Mouse (Mus musculus): ENCODE results near the gene Rgs3. TPM values are rescaled to one million over a fixed set of nuclear protein-coding genes. Genes with fewer than 3 reads are reported as not detected.

Rgs3 gene
- polyA plus RNA-seq, 1 experiment from 2014 or later, result 5.7 TPM

DNA sequence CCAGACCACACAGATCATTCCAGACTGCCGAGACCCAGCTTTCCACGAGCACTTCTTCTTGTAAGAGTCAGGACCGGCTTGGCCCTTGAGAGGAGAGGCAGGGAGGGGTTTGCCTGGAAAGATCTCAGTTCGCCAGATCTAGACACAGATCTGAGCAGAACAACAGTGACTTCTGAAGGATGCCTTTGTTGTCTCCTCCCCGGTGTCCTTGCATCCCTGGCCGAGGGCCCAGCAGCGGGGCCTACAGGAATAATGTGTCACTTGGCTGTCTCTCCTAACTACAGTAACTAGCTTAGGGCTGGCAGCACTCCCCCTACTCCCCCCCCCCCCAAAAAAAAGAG lies 46.9 kb downstream of the Rgs3 start:
- Histone ChIP-seq H3K4me1 (replicated peaks) (no peaks in the 10 kb centered on the region), H3K4me3 (replicated peaks) (no peak overlapping the region), H3K9ac (no peak overlapping the region), H3K27me3 (no peaks in the 10 kb centered on the region; the same call in 1 of the 2 replicates), H3K36me3 (no peaks in the 10 kb centered on the region), H3K9me3 (replicated peaks) (no peaks in the 10 kb centered on the region), H3K27ac (no peak overlapping the region), H3K4me2 (no peak overlapping the region)
- ATAC-seq (ENCODE audit: low read depth), result no peak
- no peak for DNase-seq
- 65% methylated on average over 7 of the region's 7 CpGs for WGBS (ENCODE audit: insufficient replicate concordance)

DNA sequence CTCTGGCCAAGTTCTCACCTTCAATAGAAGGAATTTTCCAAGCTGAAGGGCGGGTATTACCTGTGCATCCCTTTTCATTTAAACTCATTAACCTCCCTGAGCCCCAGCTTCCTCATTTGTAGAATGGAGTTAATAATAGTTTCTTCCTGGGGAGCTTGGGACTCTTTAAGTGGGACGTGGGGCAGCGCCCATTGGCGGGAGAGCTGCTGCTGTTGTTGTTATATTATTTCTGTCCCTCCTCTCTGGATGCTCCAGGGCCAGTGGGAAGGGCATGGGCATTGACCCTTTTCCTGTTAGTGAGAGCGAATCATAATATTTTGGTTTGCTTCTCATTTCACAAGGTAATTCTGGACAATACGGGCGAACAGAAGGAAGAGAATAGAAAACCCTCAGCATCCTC lies 47.3 kb downstream of the Rgs3 start:
- no peaks in the 10 kb centered on the region for H3K4me1 ChIP-seq (replicated peaks)
- no peak for DNase-seq
- H3K4me2 ChIP-seq, result no peak overlapping the region
- 58% methylated on average over 7 of the region's 7 CpGs for WGBS (ENCODE audit: insufficient replicate concordance)
- H3K9me3 ChIP-seq (replicated peaks), result no peaks in the 10 kb centered on the region
- no peak for ATAC-seq (ENCODE audit: low read depth)
- H3K36me3 ChIP-seq, result no peaks in the 10 kb centered on the region
- no peak overlapping the region for H3K27ac ChIP-seq
- no peaks in the 10 kb centered on the region; the same call in 1 of the 2 replicates for H3K27me3 ChIP-seq
- H3K9ac ChIP-seq, result no peak overlapping the region
- H3K4me3 ChIP-seq (replicated peaks), result no peak overlapping the region

DNA sequence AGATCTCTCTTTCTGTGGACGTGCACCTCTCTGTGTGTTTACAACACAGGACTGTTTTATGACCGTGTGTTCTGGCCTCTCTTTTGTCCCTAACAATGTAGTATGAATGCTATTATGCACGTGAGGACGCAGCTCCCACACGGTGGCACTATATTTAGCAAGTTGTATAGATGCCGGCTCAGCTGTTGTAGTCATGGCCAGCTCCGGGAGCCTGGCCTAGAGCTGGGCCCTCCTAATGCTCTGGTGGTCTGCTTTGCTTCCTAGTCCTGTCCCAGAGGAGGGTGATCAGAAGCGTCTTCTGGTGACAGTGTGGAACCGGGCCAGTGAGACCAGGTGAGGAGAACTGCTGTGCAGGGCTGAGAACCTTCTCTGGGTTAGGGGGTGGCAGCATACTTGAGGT lies 47.7 kb downstream of the Rgs3 start:
- no peak overlapping the region for H3K9ac ChIP-seq
- H3K27ac ChIP-seq, result no peak overlapping the region
- no peaks in the 10 kb centered on the region for H3K4me1 ChIP-seq (replicated peaks)
- H3K36me3 ChIP-seq, result no peaks in the 10 kb centered on the region
- H3K4me3 ChIP-seq (replicated peaks), result no peak overlapping the region
- WGBS (ENCODE audit: insufficient replicate concordance), result 46% methylated on average over 9 of the region's 9 CpGs
- H3K9me3 ChIP-seq (replicated peaks), result no peaks in the 10 kb centered on the region
- DNase-seq (no peak), ATAC-seq (ENCODE audit: low read depth) (no peak)
- no peaks in the 10 kb centered on the region; the same call in 1 of the 2 replicates for H3K27me3 ChIP-seq
- H3K4me2 ChIP-seq, result no peak overlapping the region

DNA sequence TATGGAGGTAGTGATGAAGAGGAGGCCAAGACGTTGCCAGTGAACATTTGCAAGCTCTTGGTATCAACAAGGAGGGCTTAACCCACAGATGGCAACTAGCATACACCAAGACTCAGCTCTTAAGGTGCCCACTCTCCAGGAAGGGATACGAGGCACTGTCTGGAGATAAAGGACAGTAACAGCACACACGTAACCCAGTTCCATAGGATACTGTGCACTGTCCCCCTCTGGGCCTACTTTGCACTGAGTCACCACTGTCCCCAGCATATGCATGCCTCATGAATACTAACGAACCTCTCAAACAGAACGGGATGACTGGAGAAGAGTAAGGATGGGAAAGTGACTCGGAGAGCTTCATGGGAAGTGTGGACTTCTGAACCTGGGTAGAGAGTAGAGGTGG lies 48.2 kb downstream of the Rgs3 start:
- Histone ChIP-seq H3K4me2 (no peak overlapping the region), H3K27me3 (no peaks in the 10 kb centered on the region; the same call in 1 of the 2 replicates), H3K4me3 (replicated peaks) (no peak overlapping the region), H3K4me1 (replicated peaks) (no peaks in the 10 kb centered on the region), H3K9me3 (replicated peaks) (no peaks in the 10 kb centered on the region), H3K27ac (no peak overlapping the region), H3K9ac (no peak overlapping the region), H3K36me3 (no peaks in the 10 kb centered on the region)
- no peak for ATAC-seq (ENCODE audit: low read depth)
- WGBS (ENCODE audit: insufficient replicate concordance), result 68% methylated on average over 6 of the region's 6 CpGs
- DNase-seq, result no peak

DNA sequence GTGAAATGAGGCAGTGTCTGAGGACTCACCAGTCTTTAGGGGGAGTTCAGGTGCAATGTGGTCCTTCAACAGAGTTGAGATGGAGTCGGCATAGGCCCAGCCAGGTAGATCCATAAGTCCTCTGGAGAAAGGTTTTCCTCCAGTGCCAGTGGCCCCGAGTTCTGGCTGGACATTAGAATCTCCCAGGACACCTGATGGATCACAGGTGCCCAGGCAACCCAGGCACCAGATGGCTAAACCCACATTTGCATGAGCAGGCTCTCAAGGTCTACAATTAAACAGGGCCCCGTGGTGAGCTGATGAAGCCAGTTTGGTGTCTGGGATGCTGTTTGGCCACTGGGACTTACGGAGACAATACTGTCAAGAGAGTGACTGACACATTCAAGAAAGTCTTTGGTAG lies 49.7 kb downstream of the Rgs3 start:
- no peak overlapping the region for H3K27ac ChIP-seq
- H3K4me3 ChIP-seq (replicated peaks), result no peak overlapping the region
- no peaks in the 10 kb centered on the region for H3K4me1 ChIP-seq (replicated peaks)
- no peak overlapping the region for H3K4me2 ChIP-seq
- DNase-seq, result no peak
- WGBS (ENCODE audit: insufficient replicate concordance), result 61% methylated on average over 4 of the region's 4 CpGs
- H3K9me3 ChIP-seq (replicated peaks), result no peaks in the 10 kb centered on the region
- no peak overlapping the region for H3K9ac ChIP-seq
- ATAC-seq (ENCODE audit: low read depth), result no peak
- no peaks in the 10 kb centered on the region for H3K36me3 ChIP-seq
- H3K27me3 ChIP-seq, result no peaks in the 10 kb centered on the region

DNA sequence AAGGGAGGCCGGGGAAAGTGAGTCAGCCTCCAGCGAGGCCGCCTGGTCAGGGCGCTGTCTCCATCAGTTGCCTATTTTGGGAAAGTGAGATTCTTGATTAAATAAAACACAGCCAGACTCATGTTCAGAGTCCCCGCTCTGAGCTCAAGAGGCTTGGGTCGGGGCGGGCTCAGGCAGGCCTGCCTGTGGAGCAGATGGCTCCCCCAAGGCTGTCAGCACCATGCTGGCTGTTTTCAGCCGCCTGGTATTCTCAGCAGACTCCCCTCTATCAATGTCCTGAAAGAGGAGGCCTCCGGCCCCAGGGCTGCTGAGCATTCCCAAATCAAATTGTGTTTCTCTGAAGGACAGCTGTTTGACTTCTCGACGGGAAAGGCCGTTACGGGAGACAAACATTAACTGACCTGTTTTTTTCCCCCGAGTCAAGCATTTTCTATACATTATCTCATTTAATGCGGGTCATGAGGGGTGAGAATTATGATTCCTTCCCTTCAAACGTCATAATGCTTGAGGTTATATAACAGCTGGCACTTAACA lies 50.6 kb downstream of the Rgs3 start:
- no peaks in the 10 kb centered on the region for H3K27me3 ChIP-seq
- H3K27ac ChIP-seq, result no peak overlapping the region
- 57% methylated on average over 16 of the region's 16 CpGs for WGBS (ENCODE audit: insufficient replicate concordance)
- no peak overlapping the region for H3K4me2 ChIP-seq
- no peak overlapping the region for H3K4me3 ChIP-seq (replicated peaks)
- no peaks in the 10 kb centered on the region for H3K9me3 ChIP-seq (replicated peaks)
- DNase-seq (no peak), ATAC-seq (ENCODE audit: low read depth) (no peak)
- no peaks in the 10 kb centered on the region for H3K36me3 ChIP-seq
- no peak overlapping the region for H3K9ac ChIP-seq
- H3K4me1 ChIP-seq (replicated peaks), result no peaks in the 10 kb centered on the region

DNA sequence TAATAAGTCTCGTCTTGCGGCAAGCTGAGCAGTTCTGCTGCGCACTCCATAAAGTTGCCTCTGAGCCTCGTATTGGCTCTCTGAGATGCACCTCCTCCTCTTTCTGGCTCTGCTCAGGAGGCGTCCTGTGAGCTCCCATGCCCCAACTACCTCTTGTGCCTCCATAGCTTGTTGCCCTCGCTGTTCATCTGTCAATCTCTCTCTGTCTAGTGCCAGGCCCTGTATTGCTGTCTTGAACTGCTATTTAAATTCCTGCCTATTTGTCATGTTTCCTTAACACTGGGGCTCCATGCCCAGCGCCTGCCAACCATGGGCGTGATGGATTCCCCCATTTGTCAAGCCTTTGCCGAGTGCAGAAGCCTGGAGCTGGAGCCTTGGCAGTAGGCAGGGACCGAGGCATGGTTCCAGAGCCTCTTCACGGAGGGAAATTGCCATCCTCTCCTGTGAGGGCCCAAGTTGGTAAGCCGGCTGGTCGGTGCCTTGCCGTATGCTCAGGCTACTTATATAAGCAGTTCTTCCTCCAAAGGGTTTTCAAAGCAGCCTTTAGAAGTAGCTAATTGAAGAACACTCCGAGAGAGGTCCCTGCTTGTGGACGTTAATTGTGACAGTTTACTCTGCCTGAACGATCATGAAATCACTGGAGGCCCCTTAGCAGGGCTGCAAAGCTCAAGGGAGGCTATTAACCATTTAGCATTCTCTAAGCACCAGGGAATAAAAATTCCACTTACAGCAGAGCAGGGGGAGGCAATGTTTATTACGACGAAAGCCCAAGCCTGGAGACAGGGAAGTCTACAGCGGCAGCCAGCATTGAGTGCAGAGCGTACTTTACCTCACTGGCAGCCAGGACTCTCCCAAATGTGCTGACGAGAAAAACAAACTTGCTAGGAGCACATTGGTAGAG lies 53.2 kb downstream of the Rgs3 start:
- Histone ChIP-seq H3K9me3 (replicated peaks) (no peaks in the 10 kb centered on the region), H3K9ac (no peak overlapping the region), H3K27me3 (no peaks in the 10 kb centered on the region), H3K4me3 (replicated peaks) (no peak overlapping the region), H3K4me1 (replicated peaks) (no peaks in the 10 kb centered on the region), H3K4me2 (no peak overlapping the region), H3K36me3 (no peaks in the 10 kb centered on the region), H3K27ac (no peak overlapping the region)
- 64% methylated on average over 22 of the region's 22 CpGs for WGBS (ENCODE audit: insufficient replicate concordance)
- no peak for ATAC-seq (ENCODE audit: low read depth)
- no peak for DNase-seq

DNA sequence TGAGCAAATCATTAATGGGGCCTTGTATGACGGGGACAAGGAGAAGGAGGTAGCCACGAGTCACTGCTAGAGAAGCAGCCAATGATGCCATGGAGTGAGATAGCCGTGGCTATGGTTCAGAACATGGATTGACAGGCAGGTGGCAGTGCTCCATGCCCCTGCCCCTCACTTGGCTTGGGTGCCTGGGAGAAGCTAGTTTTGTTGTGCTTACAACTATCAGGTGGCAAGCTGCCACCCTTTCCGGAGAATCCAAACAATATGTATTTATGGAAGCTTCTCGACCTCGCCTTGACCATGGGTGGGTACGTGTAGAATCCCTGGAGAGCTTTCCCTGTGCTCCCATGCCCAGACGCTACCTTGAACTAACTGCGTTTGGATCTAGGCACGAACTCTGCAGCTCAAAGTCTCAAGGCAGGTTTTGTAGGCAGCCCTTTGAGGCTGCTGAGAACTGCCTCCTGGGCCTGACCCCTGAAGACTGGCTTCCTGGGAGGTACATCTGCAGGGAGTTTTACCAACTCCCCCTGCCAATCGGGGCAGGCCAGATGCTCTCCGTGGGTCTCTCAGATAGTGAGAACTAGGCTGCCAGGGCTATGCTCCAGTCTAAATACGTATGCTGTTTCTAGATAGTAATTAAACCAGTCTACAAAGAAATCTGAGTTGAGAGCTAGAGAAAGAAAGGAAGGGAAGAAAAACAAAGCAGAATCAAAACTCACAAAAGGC lies 54.2 kb downstream of the Rgs3 start:
- WGBS (ENCODE audit: insufficient replicate concordance), result 58% methylated on average over 13 of the region's 13 CpGs
- DNase-seq, result no peak
- H3K27me3 ChIP-seq, result no peaks in the 10 kb centered on the region
- no peaks in the 10 kb centered on the region for H3K36me3 ChIP-seq
- H3K4me2 ChIP-seq, result no peak overlapping the region
- H3K27ac ChIP-seq, result no peak overlapping the region
- H3K9me3 ChIP-seq (replicated peaks), result no peaks in the 10 kb centered on the region
- H3K4me1 ChIP-seq (replicated peaks), result no peaks in the 10 kb centered on the region
- no peak overlapping the region for H3K9ac ChIP-seq
- no peak for ATAC-seq (ENCODE audit: low read depth)
- H3K4me3 ChIP-seq (replicated peaks), result no peak overlapping the region

DNA sequence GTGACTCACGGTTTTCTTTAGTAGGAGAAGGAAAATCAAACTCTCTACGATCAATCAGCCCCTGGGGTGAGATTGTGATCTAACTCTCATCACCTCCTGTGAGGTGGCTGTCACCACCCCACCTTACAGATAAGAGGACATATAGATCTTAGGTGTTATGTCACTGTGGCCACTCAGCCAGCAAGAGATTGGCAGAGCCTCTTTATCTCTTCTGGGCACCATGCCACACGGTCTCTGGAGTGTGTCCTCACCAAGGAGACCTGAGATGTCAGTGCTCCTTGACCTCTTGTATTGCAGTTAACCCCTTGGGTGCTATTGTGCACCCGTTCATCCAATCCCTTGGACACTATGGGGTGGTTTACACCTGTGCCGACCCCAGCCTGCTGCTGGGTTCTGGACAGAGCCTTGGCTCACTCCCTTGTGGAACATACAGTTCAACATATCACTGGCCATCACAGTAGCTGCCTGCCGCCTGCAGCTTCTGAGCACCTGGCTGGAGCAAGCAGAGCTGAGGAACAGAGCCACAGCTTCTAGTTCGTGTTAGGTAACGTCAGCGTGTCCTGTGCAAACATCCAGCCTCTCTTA lies 58.3 kb downstream of the Rgs3 start:
- no peaks in the 10 kb centered on the region for H3K9me3 ChIP-seq (replicated peaks)

DNA sequence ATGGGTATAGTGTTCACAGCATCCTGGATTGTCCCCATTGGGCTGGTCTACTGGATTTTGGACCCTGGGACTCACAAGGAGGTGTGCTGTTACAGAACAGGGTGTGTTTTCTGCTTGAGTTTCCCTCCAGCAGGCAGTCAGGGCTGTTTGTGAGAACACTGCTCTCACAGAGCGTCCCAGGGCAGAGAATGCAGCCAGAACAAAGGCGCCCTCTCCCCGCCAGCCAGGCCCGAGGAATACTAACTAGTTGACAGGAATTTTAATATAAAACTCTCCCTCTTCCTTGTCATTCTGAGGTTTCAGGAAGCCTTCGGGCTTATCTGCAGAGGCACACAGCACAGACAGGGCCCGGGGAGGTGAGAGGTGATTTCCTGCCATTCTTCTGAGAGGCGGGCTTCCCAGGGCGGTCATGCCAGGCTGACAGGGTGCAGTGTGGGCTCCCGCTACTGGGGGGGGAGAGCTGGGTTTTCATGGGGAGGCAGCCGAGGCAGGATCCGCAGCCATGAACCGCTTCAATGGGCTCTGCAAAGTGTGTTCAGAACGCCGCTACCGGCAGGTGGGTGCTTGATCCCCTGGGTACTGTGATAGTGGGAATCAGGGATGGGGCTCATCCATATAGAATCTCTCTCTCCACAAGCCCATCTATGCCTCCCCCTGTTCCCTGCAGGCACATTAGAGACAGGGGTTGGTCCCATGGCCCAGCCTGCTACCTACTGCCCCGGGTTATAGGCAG lies 59.8 kb downstream of the Rgs3 start:
- no peaks in the 10 kb centered on the region for H3K27me3 ChIP-seq
- 0 out of 2 replicates have a peak, but pooled peaks cover 3% of the 10 kb centered on the region for H3K4me1 ChIP-seq (replicated peaks)
- no peaks in the 10 kb centered on the region for H3K36me3 ChIP-seq
- H3K9ac ChIP-seq, result no peak overlapping the region
- no peak overlapping the region for H3K27ac ChIP-seq
- no peak overlapping the region for H3K4me2 ChIP-seq
- DNase-seq (no peak), ATAC-seq (ENCODE audit: low read depth) (peak; percentile 61; the same call in 1 of the 2 replicates)
- H3K4me3 ChIP-seq (replicated peaks), result peak overlapping the region; percentile 14; the same call in 1 of the 2 replicates
- 23% methylated on average over 16 of the region's 16 CpGs for WGBS (ENCODE audit: insufficient replicate concordance)
- no peaks in the 10 kb centered on the region for H3K9me3 ChIP-seq (replicated peaks)

More for the DNA sequence above, 58.3 kb downstream of the Rgs3 start:
- WGBS (ENCODE audit: insufficient replicate concordance), result 58% methylated on average over 9 of the region's 9 CpGs
- ATAC-seq (ENCODE audit: low read depth) (no peak), DNase-seq (no peak)
- Histone ChIP-seq H3K27me3 (no peaks in the 10 kb centered on the region), H3K4me1 (replicated peaks) (0 out of 2 replicates have a peak, but pooled peaks cover 3% of the 10 kb centered on the region), H3K27ac (no peak overlapping the region), H3K9ac (no peak overlapping the region), H3K4me2 (no peak overlapping the region), H3K4me3 (replicated peaks) (no peak overlapping the region), H3K36me3 (no peaks in the 10 kb centered on the region)

DNA sequence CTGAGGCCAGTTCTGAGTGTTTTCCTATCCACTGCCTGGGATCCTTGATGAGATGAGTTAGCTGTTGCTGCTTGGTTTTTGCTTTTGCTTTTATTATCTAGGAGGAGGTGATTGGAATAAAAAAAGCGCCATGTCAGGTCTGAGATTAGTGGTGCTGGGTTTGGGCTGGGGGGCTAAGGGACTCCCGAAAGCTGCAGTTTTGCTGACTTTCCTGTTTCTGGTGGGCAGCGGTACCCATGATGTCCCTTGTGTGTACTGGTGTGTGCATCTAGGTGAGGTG lies 60.3 kb downstream of the Rgs3 start:
- Histone ChIP-seq H3K9ac (no peak overlapping the region; the same call in 1 of the 2 replicates), H3K9me3 (replicated peaks) (no peaks in the 10 kb centered on the region), H3K4me1 (replicated peaks) (0 out of 2 replicates have a peak, but pooled peaks cover 3% of the 10 kb centered on the region), H3K4me2 (no peak overlapping the region), H3K36me3 (no peaks in the 10 kb centered on the region), H3K27me3 (no peaks in the 10 kb centered on the region), H3K4me3 (replicated peaks) (peak overlapping the region; percentile 14; the same call in 1 of the 2 replicates), H3K27ac (no peak overlapping the region)
- DNase-seq (no peak), ATAC-seq (ENCODE audit: low read depth) (no peak)
- WGBS (ENCODE audit: insufficient replicate concordance), result 57% methylated on average over 3 of the region's 3 CpGs
